Mouse (Mus musculus): Measurements from ENCODE around the gene Sfxn3.

Sfxn3 gene

DNA sequence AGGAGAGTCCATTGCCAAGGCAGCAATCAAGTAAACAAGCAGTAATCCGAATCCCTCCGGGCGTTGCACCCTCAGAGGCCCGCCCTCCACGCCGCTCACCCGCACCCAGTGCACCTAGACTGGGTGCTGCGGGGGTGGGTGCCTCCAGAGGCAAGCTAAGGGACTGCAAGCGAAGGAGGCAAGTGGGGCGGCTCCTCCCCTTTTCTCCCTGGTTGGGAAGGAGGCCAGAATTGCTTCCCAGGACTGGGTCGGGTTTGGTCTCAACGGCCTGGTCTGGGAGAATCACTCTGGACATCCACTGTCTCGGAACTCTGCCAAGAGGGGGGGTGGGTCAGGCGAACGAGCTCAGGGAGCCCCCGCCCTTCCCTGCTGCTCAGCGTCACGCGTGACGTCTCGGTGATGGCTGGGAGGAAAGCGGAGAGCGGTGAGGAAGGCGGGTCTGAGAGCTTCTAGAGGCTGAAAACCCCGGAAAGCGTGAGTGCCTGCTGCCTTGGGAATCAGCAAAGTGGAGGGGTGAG is at the start of gene Sfxn3:
Sfxn3 (plus strand) TSS at position 87 of the 518 bp plus-strand sequence.
- peak; percentile 57 for DNase-seq (ENCODE audit: low read depth, low spot score)

DNA sequence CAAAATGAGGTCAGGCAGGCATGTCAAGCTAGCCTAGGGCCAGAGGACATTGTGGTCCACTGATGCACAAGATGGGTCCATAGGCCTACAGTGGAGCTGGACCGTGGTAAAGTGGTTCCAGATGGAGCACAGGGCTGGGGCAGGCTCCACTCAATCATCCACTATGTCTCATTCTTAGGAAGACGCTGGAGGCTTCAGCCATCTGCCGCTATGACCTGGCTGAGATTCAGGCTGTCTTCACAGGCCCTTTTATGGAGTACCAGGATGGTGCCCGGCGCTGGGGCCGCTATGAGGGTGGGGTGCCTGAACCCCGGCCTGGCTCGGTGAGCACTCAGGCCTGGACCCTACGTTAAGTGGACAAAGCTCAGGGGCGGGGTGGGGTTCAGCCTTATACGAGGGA is 49.5 kb upstream of the Sfxn3 start:
- DNase-seq (ENCODE audit: low read depth, low spot score): no peak

GRCm38 (mm10) chr19:44999647-45000046 is 47.7 kb upstream of the Sfxn3 start:
- no peak for DNase-seq (ENCODE audit: low read depth, low spot score)

- no peak for DNase-seq (ENCODE audit: low read depth, low spot score)
These were observed 45.0 kb upstream of the Sfxn3 start for GRCm38 (mm10) chr19:45002301-45002700.

- no peak for DNase-seq (ENCODE audit: low read depth, low spot score)
These were observed 43.4 kb upstream of the Sfxn3 start for GRCm38 (mm10) chr19:45003740-45004516.

DNA sequence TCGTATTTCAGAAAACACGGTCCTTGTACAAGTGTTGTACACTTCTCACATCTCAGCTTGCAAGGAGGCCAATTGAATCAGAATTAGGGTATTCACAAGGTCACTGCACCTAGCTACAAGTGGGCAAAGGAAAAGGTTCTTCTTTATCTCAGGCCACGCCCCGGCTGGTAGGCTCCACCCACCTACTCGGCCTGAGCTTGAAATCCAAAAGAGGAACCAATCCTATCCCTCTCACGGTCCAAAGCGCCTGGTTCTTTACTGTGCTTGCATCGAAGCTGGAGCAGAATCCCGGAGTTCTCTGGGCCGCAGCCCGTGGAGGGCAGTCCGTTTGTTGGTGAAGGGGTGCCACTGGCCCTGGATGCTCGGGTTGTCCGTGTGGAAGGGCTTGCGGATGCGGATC is 41.9 kb upstream of the Sfxn3 start, which contains the start of gene Twnk:
Twnk (plus strand) TSS at position 220 of the 400 bp plus-strand sequence.
- peak; percentile 67 for DNase-seq (ENCODE audit: low read depth, low spot score)

DNA sequence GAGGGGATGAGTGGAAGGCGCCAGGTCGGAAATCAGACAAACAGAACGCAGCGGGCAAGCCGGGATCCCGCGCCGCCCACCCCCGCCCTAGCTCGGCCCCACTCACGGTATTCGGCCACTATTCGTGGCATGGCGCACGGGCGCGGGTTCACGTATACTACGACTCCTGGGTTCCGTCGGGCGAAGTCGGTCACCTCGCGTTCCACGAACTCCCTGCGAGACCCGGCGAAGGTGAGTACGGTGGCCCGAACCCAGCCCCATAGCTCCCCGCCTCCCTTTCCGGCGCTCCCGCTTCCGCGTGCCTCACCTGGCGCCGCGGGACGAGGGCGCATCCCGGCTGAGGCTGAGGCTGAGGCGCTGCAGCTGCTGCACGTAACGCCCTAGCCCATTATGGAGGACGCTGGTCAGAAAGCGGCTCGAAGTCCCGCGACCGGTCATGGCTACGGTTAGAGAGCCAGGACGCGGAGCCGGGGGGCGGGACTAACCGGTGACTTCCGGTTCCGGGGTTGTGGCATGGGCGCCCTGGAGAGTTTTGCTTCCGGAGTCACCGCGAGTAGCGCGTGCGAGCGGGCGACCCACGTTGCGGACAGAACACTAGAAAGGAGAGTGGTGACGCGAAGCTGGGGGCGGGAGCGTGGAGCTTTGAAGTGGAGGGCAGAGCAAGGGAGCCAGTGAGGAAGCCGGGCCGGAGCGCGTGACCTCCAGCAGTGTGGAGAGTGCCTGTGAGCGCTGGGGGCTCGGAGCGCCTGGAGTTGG is 41.2 kb upstream of the Sfxn3 start, which contains the start of gene Mrpl43:
Mrpl43 (minus strand) TSS at position 486 of the 756 bp plus-strand sequence.
- DNase-seq (ENCODE audit: low read depth, low spot score): peak; percentile 83

GRCm38 (mm10) chr19:45007021-45007420 is 40.3 kb upstream of the Sfxn3 start:
- no peak for DNase-seq (ENCODE audit: low read depth, low spot score)

- no peak for DNase-seq (ENCODE audit: low read depth, low spot score)
These were observed 39.7 kb upstream of the Sfxn3 start for GRCm38 (mm10) chr19:45007425-45008191.

GRCm38 (mm10) chr19:45010646-45011045 is 36.7 kb upstream of the Sfxn3 start:
- DNase-seq (ENCODE audit: low read depth, low spot score): no peak

GRCm38 (mm10) chr19:45012219-45012618 is 35.1 kb upstream of the Sfxn3 start:
- DNase-seq (ENCODE audit: low read depth, low spot score): no peak

- no peak for DNase-seq (ENCODE audit: low read depth, low spot score)
These were observed 34.7 kb upstream of the Sfxn3 start for GRCm38 (mm10) chr19:45012636-45013035.

- no peak for DNase-seq (ENCODE audit: low read depth, low spot score)
These were observed 33.6 kb upstream of the Sfxn3 start for GRCm38 (mm10) chr19:45013581-45014225.

- DNase-seq (ENCODE audit: low read depth, low spot score): no peak
These were observed 32.9 kb upstream of the Sfxn3 start, which contains the start of gene Lzts2 for GRCm38 (mm10) chr19:45014335-45014971. Gene Lzts2, plus strand, starts transcription at chr19:45014414.

- no peak for DNase-seq (ENCODE audit: low read depth, low spot score)
These were observed 32.3 kb upstream of the Sfxn3 start for GRCm38 (mm10) chr19:45014981-45015402.

- DNase-seq (ENCODE audit: low read depth, low spot score): no peak
These were observed 31.6 kb upstream of the Sfxn3 start for GRCm38 (mm10) chr19:45015518-45016281.

DNA sequence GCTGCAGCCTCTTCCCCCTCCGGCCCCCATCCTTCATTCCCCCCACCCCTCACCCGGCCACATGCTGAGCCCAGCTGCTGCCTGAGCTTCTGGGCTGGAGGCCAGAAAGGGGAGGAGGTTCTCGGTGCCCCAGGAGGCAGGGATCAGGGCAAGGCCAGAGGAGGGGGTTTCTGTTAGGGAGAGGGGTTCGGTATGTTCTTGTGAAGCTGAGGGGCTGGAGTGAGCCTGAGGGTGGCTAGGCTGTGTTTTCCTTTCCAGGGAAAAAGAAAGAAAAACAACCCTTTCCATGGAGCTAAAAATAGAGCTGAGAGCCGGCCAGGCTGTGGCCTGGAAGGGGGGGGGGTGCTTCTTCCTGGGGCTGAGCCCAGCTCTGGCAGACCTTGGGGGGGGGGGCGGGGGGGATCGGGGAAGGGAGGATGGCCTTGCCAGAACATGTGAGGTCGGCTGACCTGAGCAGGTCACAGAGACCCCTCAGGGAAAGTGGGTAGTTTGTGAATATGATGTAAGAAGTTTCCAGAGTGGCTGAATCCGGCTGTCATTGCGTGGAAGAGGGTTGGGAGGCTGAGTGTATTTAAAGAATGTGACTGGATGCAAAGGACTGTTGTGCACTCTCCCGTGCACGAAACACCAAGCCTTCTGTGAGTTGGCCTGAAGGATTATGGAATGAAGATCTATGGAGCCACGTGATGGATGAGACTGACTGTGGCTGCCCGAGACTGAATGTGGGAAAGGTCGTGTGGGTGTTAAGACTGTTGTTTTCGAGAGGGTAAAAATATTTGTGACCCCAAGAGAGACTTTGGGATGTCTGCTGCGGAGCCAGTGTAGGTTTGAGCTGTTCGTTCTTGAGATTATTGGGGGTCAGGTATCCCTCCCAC is 30.7 kb upstream of the Sfxn3 start:
- no peak for DNase-seq (ENCODE audit: low read depth, low spot score)

DNA sequence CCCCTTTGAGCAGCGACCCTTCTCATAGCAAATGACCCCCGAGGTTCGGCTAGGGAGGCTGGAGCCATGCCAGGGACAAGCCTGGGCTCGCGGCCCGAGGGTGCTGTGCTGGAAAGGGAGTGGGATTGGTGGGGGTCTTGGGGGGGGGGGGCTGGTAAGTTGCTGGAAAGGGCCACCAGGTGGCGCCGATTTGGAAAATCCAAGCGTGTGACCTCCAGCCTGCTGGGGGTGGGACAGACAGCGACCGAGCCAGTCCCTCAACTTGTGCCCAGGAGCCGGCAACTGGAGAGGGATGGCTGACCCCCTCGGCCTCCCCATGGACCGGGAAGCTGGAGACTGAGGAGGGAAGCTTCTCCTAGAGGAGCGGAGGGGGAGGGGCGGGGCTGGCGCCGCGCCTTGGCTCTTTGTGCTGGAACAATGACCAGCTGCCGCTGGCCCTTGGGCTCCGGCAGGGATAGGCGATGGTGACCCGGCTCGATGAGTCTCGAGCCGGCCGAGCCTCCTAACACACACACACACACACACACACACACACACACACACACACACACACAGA is 30.0 kb upstream of the Sfxn3 start:
- DNase-seq (ENCODE audit: low read depth, low spot score): no peak

- no peak for DNase-seq (ENCODE audit: low read depth, low spot score)
These were observed 29.4 kb upstream of the Sfxn3 start for GRCm38 (mm10) chr19:45017909-45018308.
